Mouse (Mus musculus) bone marrow, adult 2 months (tissue): ENCODE data around the gene Olfr1358.
A peak's percentile ranks its signal among the peaks of the same experiment; 100 is the strongest.

Experiments
- CTCF ChIP-seq: fragments of 200-500 bp; IDR thresholded peaks from 2 replicates; pipeline ENCODE4 v1.5.1; 2011; ENCODE audit warnings: low read length, control low read depth; ENCODE audit not compliant: control insufficient read depth, insufficient read depth
- POLR2A ChIP-seq: fragments of 200-500 bp; IDR thresholded peaks from 2 replicates; pipeline ENCODE4 v1.6.1; 2011; ENCODE audit warnings: low read depth, mild to moderate bottlenecking, control low read depth, low read length, borderline replicate concordance; ENCODE audit not compliant: control insufficient read depth

- TF ChIP-seq CTCF (peak; percentile 28; the same call in 1 of the 2 replicates), POLR2A (peak; percentile 67; the same call in 1 of the 2 replicates)
These were observed 35.2 kb upstream of the Olfr1358 start for GRCm38 (mm10) chr10:78481928-78482499.
